Comparison of ENCODE assay signal across 8 mouse cellular contexts in the genomic region with DNA sequence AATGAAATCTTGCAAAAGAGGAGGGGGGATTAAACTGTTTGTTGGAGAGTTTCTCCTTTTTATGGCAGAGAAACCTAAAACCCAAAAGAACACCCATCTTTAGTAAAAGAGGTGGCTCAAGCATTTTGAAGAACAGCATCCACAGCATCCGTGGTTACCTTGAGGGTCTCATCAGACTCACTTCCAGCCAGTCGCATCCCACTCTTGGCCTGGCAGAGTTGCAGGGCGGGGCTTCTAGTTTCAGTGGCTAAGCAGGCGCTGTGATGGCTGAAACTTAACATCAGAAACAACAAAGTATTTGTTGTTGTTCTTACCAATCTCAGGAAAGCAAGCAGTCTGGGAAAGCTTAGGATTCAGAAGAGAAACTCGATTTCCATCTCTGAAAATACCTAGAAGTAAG. TPM values are rescaled to one million over a fixed set of nuclear protein-coding genes. Genes with fewer than 3 reads are reported as not detected.
DNase-seq lines count a peak whose midpoint lies in the region; ATAC-seq lines count a peak whose summit lies in the region.

No protein-coding gene starts in this region.

- H3K4me2 ChIP-seq in limb, embryonic 11.5 days (ENCODE audit: low read depth, severe bottlenecking) = peak overlapping the region; percentile 84; the same call in 1 of the 2 replicates
- H3K4me2 ChIP-seq in stomach, embryonic 14.5 days (replicated peaks; ENCODE audit: low read depth, low read length) = peak overlapping the region; percentile 52

- H3K27me3 ChIP-seq in megakaryocyte, embryonic 14.5 days (replicated peaks) = peaks cover 8% of the 10 kb centered on the region
- no peaks in the 10 kb centered on the region for H3K27me3 ChIP-seq in limb, embryonic 11.5 days (ENCODE audit: control insufficient read depth, insufficient read depth, low read length)
- no peaks in the 10 kb centered on the region for H3K27me3 ChIP-seq in stomach, embryonic 14.5 days (ENCODE audit: control insufficient read depth, insufficient read depth, low read length)

- ATAC-seq in megakaryocyte, adult 5-6 weeks (ENCODE audit: poor library complexity, severe bottlenecking) = no peak
- no peak for ATAC-seq in limb, embryonic 11.5 days (ENCODE audit: insufficient number of reproducible peaks, low FRiP score, low TSS enrichment, low read depth)
- no peak for ATAC-seq in stomach, embryonic 14.5 days (ENCODE audit: insufficient number of reproducible peaks, insufficient read depth, low FRiP score, low read depth)

- peak; percentile 49 for DNase-seq in cerebellum, adult 9-11 months
- no peak for DNase-seq in cerebellum, adult 8-10 months
- no peak for DNase-seq in limb, embryonic 11.5 days (ENCODE audit: low spot score)
- DNase-seq in frontal cortex, postnatal 25 days (ENCODE audit: low spot score in 2 of 2) = no peak
- DNase-seq in T-cell, adult 2 months (ENCODE audit: low spot score) = no peak

- H3K4me1 ChIP-seq in megakaryocyte, embryonic 14.5 days = peaks cover 54% of the 10 kb centered on the region
- peaks cover 15% of the 10 kb centered on the region for H3K4me1 ChIP-seq in limb, embryonic 11.5 days (ENCODE audit: control insufficient read depth, insufficient read depth, low read length)
- H3K4me1 ChIP-seq in stomach, embryonic 14.5 days (ENCODE audit: control insufficient read depth, insufficient read depth, low read length) = peaks cover 36% of the 10 kb centered on the region

- no peak overlapping the region for H3K27ac ChIP-seq in limb, embryonic 11.5 days (replicated peaks; ENCODE audit: low read depth, low read length)
- no peak overlapping the region for H3K27ac ChIP-seq in stomach, embryonic 14.5 days (ENCODE audit: low read length)

- WGBS in limb, embryonic 11.5 days = 16% methylated on average over 5 of the region's 5 CpGs
- WGBS in stomach, embryonic 14.5 days = 23% methylated on average over 5 of the region's 5 CpGs

- peak overlapping the region; percentile 95 for H3K4me3 ChIP-seq in megakaryocyte, embryonic 14.5 days (replicated peaks)
- H3K4me3 ChIP-seq in limb, embryonic 11.5 days (ENCODE audit: low read depth, low read length) = peak overlapping the region; percentile 86
- peak overlapping the region; percentile 86 for H3K4me3 ChIP-seq in stomach, embryonic 14.5 days (ENCODE audit: low read depth, low read length)

- H3K9me3 ChIP-seq in megakaryocyte, embryonic 14.5 days = no peaks in the 10 kb centered on the region
- no peaks in the 10 kb centered on the region for H3K9me3 ChIP-seq in limb, embryonic 11.5 days (ENCODE audit: control insufficient read depth, low read length)
- no peaks in the 10 kb centered on the region for H3K9me3 ChIP-seq in stomach, embryonic 14.5 days (ENCODE audit: control insufficient read depth, low read depth, low read length)

- no peak overlapping the region for H3K9ac ChIP-seq in limb, embryonic 11.5 days (ENCODE audit: low read length)
- H3K9ac ChIP-seq in stomach, embryonic 14.5 days (replicated peaks; ENCODE audit: low read depth, low read length) = no peak overlapping the region; the same call in 1 of the 2 replicates

- no peaks in the 10 kb centered on the region for H3K36me3 ChIP-seq in megakaryocyte, embryonic 14.5 days (replicated peaks; ENCODE audit: low read length)
- no peaks in the 10 kb centered on the region for H3K36me3 ChIP-seq in limb, embryonic 11.5 days (ENCODE audit: control insufficient read depth, insufficient read depth, low read length)
- no peaks in the 10 kb centered on the region for H3K36me3 ChIP-seq in stomach, embryonic 14.5 days (ENCODE audit: control insufficient read depth, insufficient read depth, low read length)

RNA-seq across cellular contexts. Expression of a gene that starts 0.8 kb away (rescaled TPM):
- 483 and 608 TPM in 2 replicates for polyA plus RNA-seq in megakaryocyte, embryonic 14.5 days (2012; ENCODE audit: insufficient read depth, low replicate concordance)
- 67.9 and 69.6 TPM in 2 replicates for total RNA-seq in megakaryocyte, adult 5-6 weeks (2015)
- 120 and 132 TPM in 2 replicates for total RNA-seq in megakaryocyte, adult 5-6 weeks (2017)
- 106 and 108 TPM in 2 replicates for polyA plus RNA-seq in limb, embryonic 11.5 days (2014; fragmentation: Nextera tagmentation; extraction: Ambion mirVana)
- 167 and 190 TPM in 2 replicates for polyA plus RNA-seq in stomach, embryonic 14.5 days (2014; fragmentation: Nextera tagmentation; extraction: Ambion mirVana)
